Mouse (Mus musculus): ENCODE data around the gene Gm7138. TPM values are rescaled to one million over a fixed set of nuclear protein-coding genes. Genes with fewer than 3 reads are reported as not detected.

The Gm7138 gene
- polyA plus RNA-seq, 1 experiment from 2014 or later = not detected

DNA sequence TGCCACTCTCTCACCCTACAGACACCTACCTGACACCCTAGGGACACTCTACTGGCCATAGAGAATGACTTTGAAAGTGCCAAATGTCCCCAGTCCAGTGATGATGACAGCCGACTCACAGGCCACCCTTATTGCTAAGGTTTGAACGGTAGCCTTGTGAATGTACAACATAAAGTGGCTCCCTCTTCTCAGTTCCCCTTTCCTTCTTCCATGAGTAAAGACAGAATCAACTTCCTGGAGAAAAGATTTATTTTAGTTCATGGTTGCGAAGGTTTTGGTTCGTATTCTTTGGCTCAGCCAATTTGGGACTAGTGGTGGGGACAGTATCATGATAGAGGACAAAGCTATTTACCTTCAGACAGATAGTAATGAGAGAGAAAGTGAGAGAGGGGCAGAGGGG is 37.8 kb downstream of the Gm7138 start:
- Histone ChIP-seq H3K9me3 (no peaks in the 10 kb centered on the region; the same call in 1 of the 2 replicates), H3K4me2 (no peak overlapping the region), H3K27ac (no peak overlapping the region), H3K27me3 (no peaks in the 10 kb centered on the region), H3K9ac (no peak overlapping the region), H3K36me3 (no peaks in the 10 kb centered on the region), H3K4me1 (no peaks in the 10 kb centered on the region), H3K4me3 (no peak overlapping the region)
- 84% methylated on average over 4 of the region's 4 CpGs for WGBS
- no peak for ATAC-seq (ENCODE audit: insufficient number of reproducible peaks, insufficient read depth, low FRiP score, low TSS enrichment, low read depth)

- Histone ChIP-seq H3K27me3 (no peaks in the 10 kb centered on the region), H3K4me1 (no peaks in the 10 kb centered on the region), H3K4me2 (no peak overlapping the region), H3K27ac (no peak overlapping the region), H3K4me3 (no peak overlapping the region), H3K36me3 (no peaks in the 10 kb centered on the region), H3K9me3 (no peaks in the 10 kb centered on the region; the same call in 1 of the 2 replicates), H3K9ac (no peak overlapping the region)
- no peak for ATAC-seq (ENCODE audit: insufficient number of reproducible peaks, insufficient read depth, low FRiP score, low TSS enrichment, low read depth)
- WGBS = 83% methylated on average over 1 of the region's 1 CpGs
Observed at GRCm38 (mm10) chr10:77735928-77736327, 40.8 kb downstream of the Gm7138 start.

- Histone ChIP-seq H3K27ac (no peak overlapping the region), H3K4me1 (no peaks in the 10 kb centered on the region), H3K9me3 (no peaks in the 10 kb centered on the region), H3K4me3 (no peak overlapping the region), H3K4me2 (no peak overlapping the region), H3K27me3 (no peaks in the 10 kb centered on the region), H3K9ac (no peak overlapping the region), H3K36me3 (no peaks in the 10 kb centered on the region)
- no peak for ATAC-seq (ENCODE audit: insufficient number of reproducible peaks, insufficient read depth, low FRiP score, low TSS enrichment, low read depth)
- WGBS = 48% methylated on average over 4 of the region's 4 CpGs
Observed at GRCm38 (mm10) chr10:77729241-77729640, 47.5 kb downstream of the Gm7138 start.

DNA sequence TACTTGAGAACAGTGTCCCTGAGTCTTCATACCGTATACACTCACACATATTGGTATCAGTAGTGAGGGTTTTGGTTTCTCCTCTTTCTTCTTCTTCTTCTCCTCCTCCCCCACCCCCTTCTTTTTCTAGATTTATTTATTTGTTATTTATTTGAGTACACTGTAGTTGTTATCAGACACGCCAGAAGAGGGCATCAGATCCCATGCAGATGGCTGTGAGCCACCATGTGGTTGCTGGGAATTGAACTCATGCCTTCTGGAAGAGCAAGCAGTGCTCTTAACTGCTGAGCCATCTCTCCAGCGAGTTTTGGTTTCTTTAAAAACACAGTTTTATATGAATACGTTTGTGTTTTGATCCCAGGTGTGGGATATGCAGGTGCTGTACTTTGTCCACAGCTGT is 48.5 kb downstream of the Gm7138 start:
- Histone ChIP-seq H3K9ac (no peak overlapping the region), H3K27ac (no peak overlapping the region), H3K4me2 (no peak overlapping the region), H3K4me3 (no peak overlapping the region), H3K4me1 (no peaks in the 10 kb centered on the region), H3K27me3 (no peaks in the 10 kb centered on the region), H3K9me3 (no peaks in the 10 kb centered on the region), H3K36me3 (no peaks in the 10 kb centered on the region)
- ATAC-seq (ENCODE audit: insufficient number of reproducible peaks, insufficient read depth, low FRiP score, low TSS enrichment, low read depth) = no peak
- 63% methylated on average over 4 of the region's 4 CpGs for WGBS

Other genes starting within 250 kb of the Gm7138 start
- 1.3 TPM in 2 replicates for gene Itgb2, start 246.7 kb downstream of the Gm7138 start, polyA plus RNA-seq (2015; fragmentation: Nextera tagmentation; extraction: Ambion mirVana)
- gene Pttg1ip, start 195.2 kb downstream of the Gm7138 start, polyA plus RNA-seq (2015; fragmentation: Nextera tagmentation; extraction: Ambion mirVana) = 104 and 109 TPM in 2 replicates
- 393 and 397 TPM in 2 replicates for gene Sumo3, start 170.8 kb downstream of the Gm7138 start, polyA plus RNA-seq (2015; fragmentation: Nextera tagmentation; extraction: Ambion mirVana)
- gene Gm49325, start 170.7 kb downstream of the Gm7138 start, polyA plus RNA-seq (2015; fragmentation: Nextera tagmentation; extraction: Ambion mirVana) = 2.6 and 4.1 TPM in 2 replicates
- gene Ube2g2, start 154.7 kb downstream of the Gm7138 start, polyA plus RNA-seq (2015; fragmentation: Nextera tagmentation; extraction: Ambion mirVana) = 76.4 and 80.3 TPM in 2 replicates
- gene Tspear, start 90.4 kb downstream of the Gm7138 start, polyA plus RNA-seq (2015; fragmentation: Nextera tagmentation; extraction: Ambion mirVana) = 1.3 and 2.2 TPM in 2 replicates
- not detected in 2 replicates for gene Gm19402, start 86.2 kb downstream of the Gm7138 start, polyA plus RNA-seq (2015; fragmentation: Nextera tagmentation; extraction: Ambion mirVana)
- gene Gm9508, start 79.7 kb downstream of the Gm7138 start, polyA plus RNA-seq (2015; fragmentation: Nextera tagmentation; extraction: Ambion mirVana) = not detected in 2 replicates
- not detected in 2 replicates for gene Gm10272, start 70.3 kb downstream of the Gm7138 start, polyA plus RNA-seq (2015; fragmentation: Nextera tagmentation; extraction: Ambion mirVana)
- 0.72 and 1.5 TPM in 2 replicates for gene Gm10024, start 65.5 kb downstream of the Gm7138 start, polyA plus RNA-seq (2015; fragmentation: Nextera tagmentation; extraction: Ambion mirVana)
- gene Gm10142, start 61.1 kb downstream of the Gm7138 start, polyA plus RNA-seq (2015; fragmentation: Nextera tagmentation; extraction: Ambion mirVana) = not detected in 2 replicates
- gene Krtap12-1, start 56.3 kb downstream of the Gm7138 start, polyA plus RNA-seq (2015; fragmentation: Nextera tagmentation; extraction: Ambion mirVana) = not detected in 2 replicates
- gene Gm10100, start 50.5 kb downstream of the Gm7138 start, polyA plus RNA-seq (2015; fragmentation: Nextera tagmentation; extraction: Ambion mirVana) = not detected in 2 replicates
- gene Gm18596, start 34.3 kb downstream of the Gm7138 start, polyA plus RNA-seq (2015; fragmentation: Nextera tagmentation; extraction: Ambion mirVana) = not detected in 2 replicates
- gene Gm9736, start 25.6 kb downstream of the Gm7138 start, polyA plus RNA-seq (2015; fragmentation: Nextera tagmentation; extraction: Ambion mirVana) = 0.42 TPM in 1 of 2 replicates, not detected in the other
- gene Gm3233, start 17.3 kb downstream of the Gm7138 start, polyA plus RNA-seq (2015; fragmentation: Nextera tagmentation; extraction: Ambion mirVana) = not detected in 2 replicates
- gene Gm3238, start 5.6 kb downstream of the Gm7138 start, polyA plus RNA-seq (2015; fragmentation: Nextera tagmentation; extraction: Ambion mirVana) = not detected in 2 replicates
- not detected in 2 replicates for gene Gm3250, start 5.6 kb upstream of the Gm7138 start, polyA plus RNA-seq (2015; fragmentation: Nextera tagmentation; extraction: Ambion mirVana)
- not detected in 2 replicates for gene Gm7137, start 11.3 kb upstream of the Gm7138 start, polyA plus RNA-seq (2015; fragmentation: Nextera tagmentation; extraction: Ambion mirVana)
- not detected in 2 replicates for gene Gm9639, start 18.1 kb upstream of the Gm7138 start, polyA plus RNA-seq (2015; fragmentation: Nextera tagmentation; extraction: Ambion mirVana)
- gene Gm19668, start 22.2 kb upstream of the Gm7138 start, polyA plus RNA-seq (2015; fragmentation: Nextera tagmentation; extraction: Ambion mirVana) = not detected in 2 replicates
- gene Gm9507, start 34.9 kb upstream of the Gm7138 start, polyA plus RNA-seq (2015; fragmentation: Nextera tagmentation; extraction: Ambion mirVana) = not detected in 2 replicates
- not detected in 2 replicates for gene Gm2696, start 37.7 kb upstream of the Gm7138 start, polyA plus RNA-seq (2015; fragmentation: Nextera tagmentation; extraction: Ambion mirVana)
- gene Krtap10-4, start 50.2 kb upstream of the Gm7138 start, polyA plus RNA-seq (2015; fragmentation: Nextera tagmentation; extraction: Ambion mirVana) = not detected in 2 replicates
- not detected in 2 replicates for gene Krtap10-10, start 59.0 kb upstream of the Gm7138 start, polyA plus RNA-seq (2015; fragmentation: Nextera tagmentation; extraction: Ambion mirVana)
- gene Gm36176, start 69.9 kb upstream of the Gm7138 start, polyA plus RNA-seq (2015; fragmentation: Nextera tagmentation; extraction: Ambion mirVana) = not detected in 2 replicates
- gene Gm10318, start 75.9 kb upstream of the Gm7138 start, polyA plus RNA-seq (2015; fragmentation: Nextera tagmentation; extraction: Ambion mirVana) = not detected in 2 replicates
- not detected in 2 replicates for gene Gm3285, start 85.0 kb upstream of the Gm7138 start, polyA plus RNA-seq (2015; fragmentation: Nextera tagmentation; extraction: Ambion mirVana)
- gene Lrrc3, start 125.6 kb upstream of the Gm7138 start, polyA plus RNA-seq (2015; fragmentation: Nextera tagmentation; extraction: Ambion mirVana) = 4.2 and 5.1 TPM in 2 replicates
- 0.21 and 0.44 TPM in 2 replicates for gene Trpm2, start 193.6 kb upstream of the Gm7138 start, polyA plus RNA-seq (2015; fragmentation: Nextera tagmentation; extraction: Ambion mirVana)
- gene 1810043G02Rik, start 201.6 kb upstream of the Gm7138 start, polyA plus RNA-seq (2015; fragmentation: Nextera tagmentation; extraction: Ambion mirVana) = 28.6 and 31.7 TPM in 2 replicates
- 140 and 145 TPM in 2 replicates for gene Pfkl, start 233.1 kb upstream of the Gm7138 start, polyA plus RNA-seq (2015; fragmentation: Nextera tagmentation; extraction: Ambion mirVana)

All from embryonic facial prominence, embryonic 13.5 days (tissue).